Mouse (Mus musculus): ENCODE measurements around the gene Gm498.
A peak's percentile ranks its signal among the peaks of the same experiment; 100 is the strongest.

The Gm498 gene

GRCm38 (mm10) chr7:143900667-143901066 lies 34.0 kb downstream of the Gm498 start:
- DNase-seq: peak; percentile 20

- peak; percentile 11 for DNase-seq
Measured at GRCm38 (mm10) chr7:143905176-143905575, 38.5 kb downstream of the Gm498 start.

- no peak for DNase-seq
Measured at GRCm38 (mm10) chr7:143905606-143906005, 39.0 kb downstream of the Gm498 start.

DNA sequence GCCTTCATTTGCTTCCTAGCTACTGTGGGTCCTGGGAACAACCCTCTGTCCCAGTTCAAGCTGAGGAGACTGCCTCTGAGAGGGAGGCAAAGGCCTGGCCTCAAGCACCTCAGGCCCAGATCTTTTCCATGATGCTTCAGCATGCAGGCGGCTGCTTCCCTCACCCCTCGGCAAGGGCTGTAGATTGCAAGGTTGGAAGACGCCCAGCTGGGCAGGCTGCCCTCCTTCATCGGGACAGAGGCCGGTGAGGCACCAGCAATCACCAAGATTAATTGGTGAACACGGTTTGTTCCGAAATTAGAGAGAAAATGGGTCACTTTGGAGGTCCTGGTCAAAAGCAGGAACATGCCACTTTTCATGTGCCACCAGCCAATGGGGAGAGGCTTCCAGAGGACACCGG lies 47.0 kb downstream of the Gm498 start:
- no peak for DNase-seq

GRCm38 (mm10) chr7:143919031-143919679 lies 52.5 kb downstream of the Gm498 start:
- DNase-seq: no peak

DNA sequence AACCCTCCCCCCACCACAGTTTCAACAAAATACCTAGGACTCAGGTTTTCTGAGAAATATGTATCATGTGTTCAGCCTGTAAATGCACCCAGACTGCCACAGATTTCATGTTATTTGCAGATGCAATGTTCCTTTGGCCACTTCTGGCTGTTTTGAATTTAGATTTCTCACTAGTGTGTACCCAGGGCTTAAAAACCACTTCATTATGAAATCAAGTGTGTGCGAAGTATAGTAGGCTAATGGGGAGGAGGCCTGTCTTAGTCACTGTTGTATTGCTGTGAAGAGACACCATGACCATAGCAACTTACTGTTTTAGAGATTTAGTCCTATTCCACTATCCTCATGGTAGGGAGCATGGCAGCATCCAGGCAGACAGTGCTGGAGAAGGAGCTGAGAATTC lies 63.3 kb downstream of the Gm498 start:
- no peak for DNase-seq

DNA sequence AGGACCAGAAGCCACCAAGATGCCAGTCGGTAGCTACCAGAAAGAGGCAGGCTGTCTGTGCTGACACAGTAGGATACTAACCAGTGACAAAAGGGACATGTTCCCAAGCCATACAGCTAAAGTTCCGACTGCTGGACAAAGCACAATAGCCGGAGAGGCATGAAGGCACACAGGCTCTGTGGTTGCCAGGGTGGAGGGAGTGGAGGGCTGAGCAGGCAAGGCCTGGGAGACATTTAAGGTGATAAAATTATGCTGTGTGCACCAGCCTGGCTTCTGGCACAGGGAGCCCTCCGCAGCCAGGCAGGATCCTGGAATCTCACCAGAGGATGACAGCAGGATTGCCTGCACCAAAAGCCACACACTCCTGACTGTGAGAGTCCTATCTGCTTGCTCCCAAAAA lies 72.0 kb downstream of the Gm498 start:
- DNase-seq: no peak

- no peak for DNase-seq
Measured at GRCm38 (mm10) chr7:143939476-143939875, 72.8 kb downstream of the Gm498 start.

DNA sequence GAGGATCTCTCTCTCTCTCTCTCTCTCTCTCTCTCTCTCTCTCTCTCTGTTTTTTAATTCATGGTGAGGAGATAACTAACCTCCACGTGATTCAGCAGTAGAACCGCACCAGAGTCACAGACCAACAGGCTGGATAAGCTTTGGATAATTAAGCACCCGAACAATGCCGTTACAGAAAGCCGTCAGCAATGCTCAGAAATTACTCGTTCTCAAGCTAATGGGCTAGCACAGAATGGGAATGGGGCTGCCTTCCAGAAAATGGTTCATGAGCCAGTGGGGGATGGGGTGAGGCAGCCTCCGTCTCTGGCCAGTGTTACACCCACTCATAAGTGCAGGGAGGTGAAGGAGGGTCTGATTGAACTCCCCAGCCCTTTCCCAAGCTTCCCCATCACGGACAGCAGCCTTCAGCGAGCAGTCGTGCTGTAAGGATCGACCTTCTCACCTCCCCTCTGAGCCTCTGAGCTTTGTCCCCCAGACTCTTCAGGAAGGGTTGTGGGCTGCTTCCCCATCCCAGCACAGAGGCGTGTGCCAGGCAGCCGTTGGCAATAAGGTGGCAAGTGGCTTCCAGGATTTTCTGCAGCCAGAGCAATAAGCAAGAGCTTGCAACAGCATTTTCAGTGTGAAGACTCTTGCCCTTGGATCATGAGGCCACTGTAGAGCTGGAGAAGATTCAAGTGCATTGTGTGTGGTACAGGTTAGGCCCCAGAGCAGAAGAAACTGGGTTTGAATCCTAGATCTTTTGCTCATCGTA lies 76.5 kb downstream of the Gm498 start:
- DNase-seq: peak; percentile 62

DNA sequence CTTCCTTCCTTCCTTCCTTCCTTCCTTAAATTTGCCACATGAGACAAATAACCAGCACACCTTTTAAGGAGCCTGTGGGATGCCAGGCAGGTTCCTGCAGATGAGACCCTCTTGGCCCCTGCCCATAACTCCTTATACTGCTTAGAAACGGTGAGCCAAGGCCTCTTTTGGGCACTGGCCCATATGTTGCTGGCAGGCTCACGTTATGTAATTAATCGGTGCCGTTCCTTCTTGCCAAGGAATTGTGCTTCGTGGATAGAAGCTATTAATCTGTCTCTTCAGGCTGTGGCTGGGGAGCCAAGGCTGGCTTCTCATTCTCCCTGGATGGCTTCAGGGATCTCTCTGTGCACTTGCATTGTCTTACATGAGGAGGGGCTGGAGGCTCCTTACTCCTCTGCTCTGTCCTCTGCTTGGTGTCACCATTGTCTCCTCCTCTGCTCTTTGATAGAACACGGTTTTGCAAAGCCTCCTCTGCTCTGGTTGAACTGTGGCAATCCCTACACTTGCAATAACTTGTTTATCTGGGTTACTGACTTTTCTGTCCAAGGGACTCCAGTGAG lies 77.9 kb downstream of the Gm498 start:
- DNase-seq: no peak
